Mouse (Mus musculus) liver, adult 2 months (tissue): ENCODE results near the gene Bet1. TPM values are rescaled to one million over a fixed set of nuclear protein-coding genes. Genes with fewer than 3 reads are reported as not detected.

Source experiments
- DNase-seq: peaks from one replicate; pipeline ENCODE4 v3.0.0-alpha.2; 2011; ENCODE audit warnings: low read depth, low spot score; ENCODE audit errors: extremely low read depth
- H3K27ac ChIP-seq: fragments of 200-500 bp; replicated peaks from 2 replicates; pipeline ENCODE4 v1.5.1; 2012; ENCODE audit warnings: low read depth, mild to moderate bottlenecking, control low read depth, inconsistent platforms, low read length; ENCODE audit not compliant: insufficient read depth
- H3K27me3 ChIP-seq: fragments of 200-500 bp; 2 replicates; pipeline ENCODE4 v1.6.1; 2012; ENCODE audit warnings: mild to moderate bottlenecking, moderate library complexity, low read length, inconsistent platforms; ENCODE audit not compliant: control insufficient read depth, insufficient read depth
- H3K36me3 ChIP-seq: fragments of 200-500 bp; 2 replicates; pipeline ENCODE4 v1.6.1; 2012; ENCODE audit warnings: low read length, inconsistent platforms; ENCODE audit not compliant: control insufficient read depth, insufficient read depth
- H3K4me1 ChIP-seq: fragments of 200-500 bp; 2 replicates; pipeline ENCODE4 v1.6.1; 2011; ENCODE audit warnings: low read length; ENCODE audit not compliant: control insufficient read depth, insufficient read depth
- H3K4me3 ChIP-seq: fragments of 200-500 bp; 2 replicates; pipeline ENCODE4 v1.5.1; 2011; ENCODE audit warnings: low read depth, mild to moderate bottlenecking, control low read depth, low read length, moderate library complexity; ENCODE audit not compliant: insufficient read depth
- H3K79me2 ChIP-seq: fragments of 200-500 bp; 2 replicates; pipeline ENCODE4 v1.6.1; 2012; ENCODE audit warnings: inconsistent platforms, mild to moderate bottlenecking, low read length, moderate library complexity; ENCODE audit not compliant: control insufficient read depth, insufficient read depth
- H3K9ac ChIP-seq: fragments of 200-500 bp; 2 replicates; pipeline ENCODE4 v1.6.1; 2012; ENCODE audit warnings: low read depth, mild to moderate bottlenecking, control low read depth, inconsistent platforms, low read length
- CTCF ChIP-seq: fragments of 200-500 bp; IDR thresholded peaks from 2 replicates; pipeline ENCODE4 v1.5.1; 2011; ENCODE audit warnings: low read depth, low read length, control low read depth
- POLR2A ChIP-seq: fragments of 200-500 bp; IDR thresholded peaks from 2 replicates; pipeline ENCODE4 v1.6.1; 2011; ENCODE audit warnings: low read length, control low read depth; ENCODE audit not compliant: insufficient read depth; ENCODE audit errors: extremely low read depth
- WGBS: fragments of 180-500 bp; shearing (Covaris S2); methylation state at CpG from one replicate; pipeline ENCODE4 v1.1.7; 2018; 5-methylcytosine and 5-hydroxymethylcytosine counted together
- polyA plus RNA-seq: library from polyadenylated mRNA; depleted of rRNA; stranded (reverse); fragments of >200 nt; gene quantifications from 2 replicates; pipeline ENCODE4 v1.2.3, GENCODE M21; 2012; rRNA removed
- total RNA-seq: library from RNA; depleted of rRNA; stranded (reverse); fragments of >200 nt; gene quantifications from 2 replicates; pipeline ENCODE4 v1.2.3, GENCODE M21; 2014; rRNA removed

Bet1 gene
- total and polyA plus RNA-seq, 2 experiments, result 46.5 to 70.5 TPM

GRCm38 (mm10) chr6:4069714-4070113 lies 17.1 kb downstream of the Bet1 start:
- Histone ChIP-seq H3K36me3 (no peaks in the 10 kb centered on the region), H3K9ac (no peak overlapping the region), H3K4me3 (no peak overlapping the region), H3K27me3 (no peaks in the 10 kb centered on the region), H3K4me1 (no peaks in the 10 kb centered on the region), H3K27ac (no peak overlapping the region), H3K79me2 (no peaks in the 10 kb centered on the region)
- no peak for TF ChIP-seq CTCF
- DNase-seq, result no peak

- no peak for TF ChIP-seq POLR2A
- TF ChIP-seq CTCF, result no peak
- no peak for DNase-seq
- no peak overlapping the region for H3K27ac ChIP-seq
These were observed 32.4 kb downstream of the Bet1 start for GRCm38 (mm10) chr6:4054387-4054786.

GRCm38 (mm10) chr6:4052843-4053242 lies 33.9 kb downstream of the Bet1 start:
- Histone ChIP-seq H3K79me2 (no peaks in the 10 kb centered on the region), H3K4me1 (no peaks in the 10 kb centered on the region), H3K4me3 (no peak overlapping the region), H3K36me3 (no peaks in the 10 kb centered on the region), H3K9ac (no peak overlapping the region), H3K27me3 (no peaks in the 10 kb centered on the region), H3K27ac (no peak overlapping the region)
- 45% methylated on average over 1 of the region's 1 CpGs for WGBS
- TF ChIP-seq CTCF (no peak), POLR2A (no peak)
- peak; percentile 6 for DNase-seq

More at GRCm38 (mm10) chr6:4054387-4054786, 32.4 kb downstream of the Bet1 start:
- no peaks in the 10 kb centered on the region for H3K36me3 ChIP-seq
- no peaks in the 10 kb centered on the region for H3K79me2 ChIP-seq
- no peak overlapping the region for H3K4me3 ChIP-seq
- no peaks in the 10 kb centered on the region for H3K4me1 ChIP-seq
- H3K9ac ChIP-seq, result no peak overlapping the region
- H3K27me3 ChIP-seq, result no peaks in the 10 kb centered on the region
- WGBS, result 91% methylated on average over 4 of the region's 4 CpGs

GRCm38 (mm10) chr6:4047200-4047599 lies 39.6 kb downstream of the Bet1 start:
- Histone ChIP-seq H3K79me2 (no peaks in the 10 kb centered on the region), H3K9ac (no peak overlapping the region), H3K36me3 (no peaks in the 10 kb centered on the region), H3K4me3 (no peak overlapping the region), H3K4me1 (no peaks in the 10 kb centered on the region), H3K27me3 (no peaks in the 10 kb centered on the region), H3K27ac (no peak overlapping the region)
- TF ChIP-seq POLR2A (no peak), CTCF (no peak)
- WGBS, result 96% methylated on average over 1 of the region's 1 CpGs
- no peak for DNase-seq

- no peaks in the 10 kb centered on the region for H3K36me3 ChIP-seq
- H3K4me1 ChIP-seq, result no peaks in the 10 kb centered on the region
- H3K27me3 ChIP-seq, result no peaks in the 10 kb centered on the region
- no peak overlapping the region for H3K4me3 ChIP-seq
- no peak for TF ChIP-seq POLR2A
- TF ChIP-seq CTCF, result no peak
- WGBS, result 83% methylated on average over 1 of the region's 1 CpGs
- H3K79me2 ChIP-seq, result no peaks in the 10 kb centered on the region
- H3K27ac ChIP-seq, result no peak overlapping the region
- H3K9ac ChIP-seq, result no peak overlapping the region
- DNase-seq, result no peak
These were observed 45.0 kb downstream of the Bet1 start for GRCm38 (mm10) chr6:4041821-4042220.

GRCm38 (mm10) chr6:4030956-4031355 lies 55.8 kb downstream of the Bet1 start:
- WGBS, result 75% methylated on average over 3 of the region's 3 CpGs
- Histone ChIP-seq H3K4me3 (no peak overlapping the region), H3K9ac (no peak overlapping the region), H3K27ac (no peak overlapping the region), H3K27me3 (no peaks in the 10 kb centered on the region), H3K36me3 (no peaks in the 10 kb centered on the region), H3K79me2 (no peaks in the 10 kb centered on the region), H3K4me1 (no peaks in the 10 kb centered on the region)
- DNase-seq, result no peak
- TF ChIP-seq CTCF (no peak), POLR2A (no peak)

Other genes starting within 250 kb of the Bet1 start
- 253 and 275 TPM in 2 replicates for gene Tfpi2, start 98.1 kb downstream of the Bet1 start, total RNA-seq
- gene Tfpi2, start 98.1 kb downstream of the Bet1 start, polyA plus RNA-seq, result 69.7 and 90.9 TPM in 2 replicates
- 0.20 and 0.55 TPM in 2 replicates for gene Gngt1, start 93.2 kb downstream of the Bet1 start, total RNA-seq
- gene Gngt1, start 93.2 kb downstream of the Bet1 start, polyA plus RNA-seq, result not detected in 2 replicates
- 9.3 and 9.8 TPM in 2 replicates for gene Gng11, start 83.1 kb downstream of the Bet1 start, total RNA-seq
- gene Gng11, start 83.1 kb downstream of the Bet1 start, polyA plus RNA-seq, result 3.1 and 4.6 TPM in 2 replicates